Mouse (Mus musculus) ES-E14 (cell line): ENCODE data around the gene Gm20695.

ENCODE experiments used
- CHD2 ChIP-seq: IDR thresholded peaks from 2 replicates; pipeline ENCODE4 v1.6.1; 2014; ENCODE audit warnings: mild to moderate bottlenecking, low read depth, low read length, inconsistent platforms
- HCFC1 ChIP-seq: IDR thresholded peaks from 2 replicates; pipeline ENCODE4 v1.6.1; 2012; ENCODE audit warnings: low read length, inconsistent platforms, borderline replicate concordance; ENCODE audit not compliant: insufficient read depth
- ZC3H11A ChIP-seq: IDR thresholded peaks from 2 replicates; pipeline ENCODE4 v1.6.1; 2012; ENCODE audit warnings: low read depth, mild to moderate bottlenecking, inconsistent platforms, low read length, borderline replicate concordance

- TF ChIP-seq ZC3H11A (no peak), HCFC1 (no peak), CHD2 (no peak)
Measured at GRCm38 (mm10) chr16:3896553-3896952, 12.1 kb downstream of the Gm20695 start.
